Mouse (Mus musculus): ENCODE measurements around the gene Hemk1. TPM values are rescaled to one million over a fixed set of nuclear protein-coding genes. Genes with fewer than 3 reads are reported as not detected.
A peak's percentile ranks its signal among the peaks of the same experiment; 100 is the strongest.

The Hemk1 gene
- polyA plus RNA-seq, 1 experiment from 2014 or later: 12.4 TPM

DNA sequence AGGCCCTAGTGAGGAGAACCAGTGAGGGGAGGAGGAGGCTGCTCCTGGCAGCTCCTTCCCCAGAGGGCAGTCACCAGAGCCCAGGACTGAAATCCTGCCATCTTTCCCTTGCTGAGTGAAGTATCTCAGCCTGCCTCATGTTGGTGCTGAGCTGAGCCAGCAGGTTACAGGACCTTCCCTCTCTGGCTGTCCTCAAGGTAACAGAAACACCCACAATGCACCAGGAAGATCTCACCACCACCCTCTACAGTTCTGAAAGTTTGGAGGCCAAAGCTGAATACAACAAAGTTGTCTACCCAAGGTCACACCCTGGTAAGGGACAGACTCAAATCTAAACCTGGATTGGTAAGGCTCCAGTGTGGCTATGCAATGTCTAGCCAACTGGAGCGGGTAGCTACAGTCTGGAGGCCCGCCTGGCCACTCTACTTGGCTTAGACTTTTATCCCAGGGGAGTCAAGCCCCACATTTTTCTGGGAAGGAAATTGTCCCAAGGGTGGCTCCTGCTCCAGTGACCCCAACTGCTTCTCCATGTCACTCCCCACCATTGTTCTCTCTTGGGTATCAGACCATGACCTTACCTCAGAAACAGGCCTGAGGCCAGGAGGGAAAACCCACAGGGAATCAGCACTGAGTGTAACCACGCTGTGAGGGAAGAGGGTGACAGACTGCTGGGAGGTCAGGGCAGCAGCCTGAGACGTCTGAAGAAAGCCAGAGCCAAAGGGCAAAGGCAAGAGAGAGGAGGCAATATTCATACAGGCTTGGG lies 13.2 kb downstream of the Hemk1 start:
- WGBS: 51% methylated on average over 4 of the region's 4 CpGs
- no peak overlapping the region for H3K9ac ChIP-seq

DNA sequence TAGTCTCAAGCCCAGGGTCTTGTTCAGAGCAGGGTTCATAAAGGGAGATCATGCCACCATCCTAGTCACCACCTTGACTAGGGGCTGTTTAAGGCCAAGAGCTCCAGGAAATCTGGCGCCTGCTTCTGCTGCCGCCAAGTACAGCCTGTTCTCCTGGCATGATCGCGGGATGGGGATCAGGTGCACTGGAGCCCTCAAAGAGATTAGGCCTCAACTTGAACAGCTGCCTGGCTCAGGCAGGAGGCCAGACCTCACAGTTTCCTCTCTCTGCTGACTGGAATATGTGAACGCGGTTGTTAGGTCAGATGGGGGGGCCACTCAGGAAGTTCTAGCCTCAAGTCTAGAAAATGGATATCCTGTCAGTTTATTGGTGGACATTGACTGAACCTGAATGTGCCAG lies 14.6 kb downstream of the Hemk1 start:
- no peak overlapping the region for H3K9ac ChIP-seq
- no peaks in the 10 kb centered on the region for H3K27me3 ChIP-seq
- H3K4me2 ChIP-seq (replicated peaks): no peak overlapping the region
- no peaks in the 10 kb centered on the region for H3K4me1 ChIP-seq
- H3K9me3 ChIP-seq: no peaks in the 10 kb centered on the region
- 79% methylated on average over 6 of the region's 6 CpGs for WGBS
- no peak overlapping the region for H3K4me3 ChIP-seq
- ATAC-seq (ENCODE audit: insufficient number of reproducible peaks, insufficient read depth, low FRiP score, low TSS enrichment): no peak
- no peak overlapping the region for H3K27ac ChIP-seq
- H3K36me3 ChIP-seq: peaks cover 9% of the 10 kb centered on the region; the same call in 1 of the 2 replicates

More for the DNA sequence above, 13.2 kb downstream of the Hemk1 start:
- Histone ChIP-seq H3K4me2 (replicated peaks) (no peak overlapping the region), H3K4me1 (no peaks in the 10 kb centered on the region), H3K27me3 (no peaks in the 10 kb centered on the region), H3K9me3 (no peaks in the 10 kb centered on the region), H3K4me3 (no peak overlapping the region), H3K36me3 (peaks cover 13% of the 10 kb centered on the region; the same call in 1 of the 2 replicates), H3K27ac (no peak overlapping the region)
- ATAC-seq (ENCODE audit: insufficient number of reproducible peaks, insufficient read depth, low FRiP score, low TSS enrichment): no peak

DNA sequence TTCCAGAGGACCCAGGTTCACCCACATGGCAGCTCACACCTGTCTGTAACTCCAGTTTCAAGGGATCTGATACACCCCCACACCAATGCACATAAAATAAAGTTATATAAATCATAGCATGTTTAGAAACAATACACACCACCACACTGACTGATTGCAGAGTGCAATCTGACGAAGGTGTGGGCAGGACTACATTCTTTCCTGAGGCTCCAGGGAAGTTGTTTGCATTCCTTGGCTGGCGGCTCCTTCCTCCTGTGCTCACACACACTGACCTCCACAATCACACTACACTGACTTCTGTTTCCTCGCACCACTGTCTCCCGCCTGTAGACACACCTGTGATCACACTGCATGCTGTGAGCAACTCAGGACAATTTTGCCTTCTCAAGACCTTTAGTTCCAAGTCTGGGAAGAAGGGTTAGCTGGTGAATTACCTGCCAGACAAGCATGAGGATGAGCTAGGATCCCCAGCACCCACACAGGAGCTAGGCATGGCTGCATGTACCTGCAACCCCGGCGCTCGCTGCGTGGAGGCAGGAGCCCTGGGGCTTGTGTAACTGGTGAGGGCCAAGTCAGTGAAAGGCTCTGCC lies 15.6 kb downstream of the Hemk1 start:
- Histone ChIP-seq H3K27ac (no peak overlapping the region), H3K36me3 (peaks cover 4% of the 10 kb centered on the region; the same call in 1 of the 2 replicates), H3K27me3 (no peaks in the 10 kb centered on the region), H3K4me2 (replicated peaks) (no peak overlapping the region), H3K9ac (no peak overlapping the region), H3K4me1 (no peaks in the 10 kb centered on the region), H3K9me3 (no peaks in the 10 kb centered on the region), H3K4me3 (no peak overlapping the region)
- no peak for ATAC-seq (ENCODE audit: insufficient number of reproducible peaks, insufficient read depth, low FRiP score, low TSS enrichment)
- 76% methylated on average over 8 of the region's 8 CpGs for WGBS

DNA sequence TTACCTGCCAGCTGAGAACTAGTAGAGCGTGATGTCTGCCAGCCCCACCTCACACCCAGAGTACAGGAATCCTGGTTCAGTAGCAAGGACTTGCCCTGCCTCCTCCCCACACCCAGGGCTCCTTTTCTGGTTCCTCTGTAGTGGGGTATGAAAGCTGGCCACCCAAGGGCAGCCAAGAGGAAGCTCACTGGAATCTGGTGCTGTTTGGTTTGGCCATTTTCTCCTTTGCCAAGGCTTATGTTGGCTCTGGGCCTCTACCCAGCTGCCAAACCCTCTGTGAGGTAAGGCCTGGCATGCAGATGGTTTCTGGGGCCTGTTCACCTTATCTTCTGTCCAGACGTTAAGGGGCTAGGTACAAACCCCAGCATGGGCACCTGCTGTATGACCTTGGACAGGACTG lies 22.4 kb downstream of the Hemk1 start:
- Histone ChIP-seq H3K4me2 (replicated peaks) (no peak overlapping the region), H3K4me3 (no peak overlapping the region), H3K4me1 (no peaks in the 10 kb centered on the region), H3K9ac (no peak overlapping the region), H3K36me3 (no peaks in the 10 kb centered on the region), H3K27ac (no peak overlapping the region), H3K9me3 (no peaks in the 10 kb centered on the region), H3K27me3 (no peaks in the 10 kb centered on the region)
- WGBS: 77% methylated on average over 2 of the region's 2 CpGs
- no peak for ATAC-seq (ENCODE audit: insufficient number of reproducible peaks, insufficient read depth, low FRiP score, low TSS enrichment)

DNA sequence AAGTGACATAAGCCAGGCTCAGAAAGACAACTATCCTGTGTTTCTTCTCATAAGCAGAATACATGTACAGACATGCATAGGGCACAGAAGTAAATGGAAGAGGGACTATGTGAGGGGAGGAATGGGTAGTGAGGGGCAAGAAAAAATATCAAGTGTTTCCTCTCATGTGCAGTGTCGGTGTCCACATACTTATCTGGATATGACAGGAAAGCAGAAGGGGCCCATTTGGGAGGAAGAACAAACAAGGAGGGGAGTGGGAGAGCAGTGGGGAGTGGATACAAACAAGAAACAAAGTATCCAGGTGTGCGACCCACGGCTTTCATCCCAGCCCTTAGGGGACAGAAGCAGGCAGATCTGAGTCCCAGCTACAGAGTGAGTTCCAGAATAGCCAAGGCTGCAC lies 24.2 kb downstream of the Hemk1 start:
- H3K4me3 ChIP-seq: no peak overlapping the region
- H3K27ac ChIP-seq: no peak overlapping the region
- no peaks in the 10 kb centered on the region for H3K36me3 ChIP-seq
- H3K9ac ChIP-seq: no peak overlapping the region
- no peak for ATAC-seq (ENCODE audit: insufficient number of reproducible peaks, insufficient read depth, low FRiP score, low TSS enrichment)
- no peaks in the 10 kb centered on the region for H3K27me3 ChIP-seq
- WGBS: 86% methylated on average over 3 of the region's 3 CpGs
- H3K4me2 ChIP-seq (replicated peaks): no peak overlapping the region
- H3K9me3 ChIP-seq: no peaks in the 10 kb centered on the region
- no peaks in the 10 kb centered on the region for H3K4me1 ChIP-seq

- WGBS: 65% methylated on average over 10 of the region's 10 CpGs
- ATAC-seq (ENCODE audit: insufficient number of reproducible peaks, insufficient read depth, low FRiP score, low TSS enrichment): no peak
- H3K4me2 ChIP-seq (replicated peaks): no peak overlapping the region
These were observed 25.2 kb downstream of the Hemk1 start for GRCm38 (mm10) chr9:107312811-107313584.

GRCm38 (mm10) chr9:107309600-107309999 lies 28.6 kb downstream of the Hemk1 start:
- Histone ChIP-seq H3K4me3 (no peak overlapping the region), H3K4me1 (peaks cover 8% of the 10 kb centered on the region; the same call in 1 of the 2 replicates), H3K9me3 (no peaks in the 10 kb centered on the region), H3K4me2 (replicated peaks) (no peak overlapping the region), H3K9ac (no peak overlapping the region), H3K27me3 (no peaks in the 10 kb centered on the region), H3K36me3 (no peaks in the 10 kb centered on the region), H3K27ac (no peak overlapping the region)
- no peak for ATAC-seq (ENCODE audit: insufficient number of reproducible peaks, insufficient read depth, low FRiP score, low TSS enrichment)
- 74% methylated on average over 5 of the region's 5 CpGs for WGBS

More at GRCm38 (mm10) chr9:107312811-107313584, 25.2 kb downstream of the Hemk1 start:
- H3K9ac ChIP-seq: no peak overlapping the region
- H3K36me3 ChIP-seq: no peaks in the 10 kb centered on the region
- H3K27ac ChIP-seq: no peak overlapping the region
- H3K4me1 ChIP-seq: no peaks in the 10 kb centered on the region
- H3K4me3 ChIP-seq: no peak overlapping the region
- no peaks in the 10 kb centered on the region for H3K9me3 ChIP-seq
- H3K27me3 ChIP-seq: no peaks in the 10 kb centered on the region

- no peak overlapping the region for H3K27ac ChIP-seq
- no peak overlapping the region for H3K4me2 ChIP-seq (replicated peaks)
- H3K9me3 ChIP-seq: no peaks in the 10 kb centered on the region
- 73% methylated on average over 9 of the region's 9 CpGs for WGBS
- H3K4me1 ChIP-seq: peaks cover 8% of the 10 kb centered on the region; the same call in 1 of the 2 replicates
- ATAC-seq (ENCODE audit: insufficient number of reproducible peaks, insufficient read depth, low FRiP score, low TSS enrichment): no peak
- H3K27me3 ChIP-seq: no peaks in the 10 kb centered on the region
- no peak overlapping the region for H3K4me3 ChIP-seq
- H3K9ac ChIP-seq: no peak overlapping the region
- H3K36me3 ChIP-seq: no peaks in the 10 kb centered on the region
These were observed 29.0 kb downstream of the Hemk1 start for GRCm38 (mm10) chr9:107309171-107309570.

- WGBS: 92% methylated on average over 9 of the region's 9 CpGs
- H3K4me1 ChIP-seq: peaks cover 8% of the 10 kb centered on the region; the same call in 1 of the 2 replicates
- no peaks in the 10 kb centered on the region for H3K27me3 ChIP-seq
- no peaks in the 10 kb centered on the region for H3K9me3 ChIP-seq
- H3K36me3 ChIP-seq: no peaks in the 10 kb centered on the region
- no peak overlapping the region for H3K4me3 ChIP-seq
- ATAC-seq (ENCODE audit: insufficient number of reproducible peaks, insufficient read depth, low FRiP score, low TSS enrichment): no peak
- no peak overlapping the region for H3K9ac ChIP-seq
- H3K4me2 ChIP-seq (replicated peaks): no peak overlapping the region
- H3K27ac ChIP-seq: no peak overlapping the region
These were observed 29.7 kb downstream of the Hemk1 start for GRCm38 (mm10) chr9:107308346-107309000.

DNA sequence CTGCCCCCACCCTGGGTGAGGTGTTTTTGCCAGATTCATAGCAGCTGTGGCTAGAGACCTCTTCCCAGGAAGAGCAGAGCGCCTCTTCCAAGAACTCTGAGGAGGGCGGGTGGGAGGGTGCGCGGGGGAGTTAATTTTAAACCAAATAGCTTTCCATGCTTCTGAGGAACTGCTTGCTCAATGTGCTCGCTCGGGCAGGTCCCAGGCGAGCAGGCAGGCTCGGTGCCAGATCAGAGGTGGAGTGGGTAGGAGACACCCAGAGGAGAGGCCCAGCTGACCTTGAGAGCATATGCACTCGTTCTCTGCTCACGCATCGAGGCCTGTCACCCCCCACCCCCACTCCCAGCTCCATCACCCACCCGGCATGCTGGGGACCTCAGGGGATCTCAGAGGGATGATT lies 30.3 kb downstream of the Hemk1 start:
- 62% methylated on average over 12 of the region's 12 CpGs for WGBS
- ATAC-seq (ENCODE audit: insufficient number of reproducible peaks, insufficient read depth, low FRiP score, low TSS enrichment): no peak
- peak overlapping the region; percentile 10; the same call in 1 of the 2 replicates for H3K9ac ChIP-seq
- no peak overlapping the region for H3K27ac ChIP-seq
- peaks cover 8% of the 10 kb centered on the region; the same call in 1 of the 2 replicates for H3K4me1 ChIP-seq
- H3K4me3 ChIP-seq: no peak overlapping the region
- no peaks in the 10 kb centered on the region for H3K9me3 ChIP-seq
- no peaks in the 10 kb centered on the region for H3K27me3 ChIP-seq
- no peak overlapping the region for H3K4me2 ChIP-seq (replicated peaks)
- H3K36me3 ChIP-seq: no peaks in the 10 kb centered on the region

DNA sequence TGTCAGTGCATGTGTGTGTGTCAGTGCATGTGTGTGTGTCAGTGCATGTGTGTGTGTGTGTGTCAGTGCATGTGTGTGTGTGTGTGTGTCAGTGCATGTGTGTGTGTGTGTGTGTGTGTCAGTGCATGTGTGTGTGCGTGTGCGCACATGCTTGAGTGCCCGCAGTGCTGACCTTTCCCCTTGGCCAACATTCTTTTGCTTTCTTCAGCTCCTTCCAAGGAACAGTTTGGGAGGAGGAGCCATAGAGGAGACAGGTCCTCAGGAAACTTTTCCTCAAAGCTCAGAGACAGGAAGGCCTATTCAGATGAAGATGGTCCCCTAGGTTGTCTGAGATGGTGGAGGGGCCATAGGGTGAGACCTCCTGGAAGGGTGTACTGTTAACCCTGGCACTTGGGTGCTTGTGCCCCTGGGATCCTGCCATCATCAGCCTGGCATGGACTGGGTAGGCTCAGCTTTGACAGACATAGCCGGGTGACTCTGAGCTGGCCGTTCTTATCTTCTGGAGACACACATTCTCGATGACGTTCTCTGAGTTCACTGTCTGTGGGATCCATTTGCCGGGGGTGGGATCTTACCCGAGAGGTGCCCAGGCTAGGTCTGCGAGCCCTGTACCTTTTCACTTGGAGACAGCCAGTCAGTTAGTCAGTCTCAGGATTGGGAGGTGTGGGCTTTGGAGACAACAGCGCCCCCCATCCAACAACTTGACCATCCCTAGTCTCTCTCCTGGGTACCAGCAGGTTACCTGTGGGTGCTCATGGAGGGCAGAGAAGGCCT lies 30.9 kb downstream of the Hemk1 start:
- H3K27ac ChIP-seq: no peak overlapping the region
- no peak for ATAC-seq (ENCODE audit: insufficient number of reproducible peaks, insufficient read depth, low FRiP score, low TSS enrichment)
- WGBS: 91% methylated on average over 11 of the region's 11 CpGs

More for the DNA sequence above, 30.9 kb downstream of the Hemk1 start:
- Histone ChIP-seq H3K4me2 (replicated peaks) (no peak overlapping the region), H3K36me3 (no peaks in the 10 kb centered on the region), H3K4me1 (peaks cover 8% of the 10 kb centered on the region; the same call in 1 of the 2 replicates), H3K27me3 (no peaks in the 10 kb centered on the region), H3K4me3 (no peak overlapping the region), H3K9ac (0 out of 2 replicates have a peak overlapping the region, but pooled peaks have one; percentile 10), H3K9me3 (no peaks in the 10 kb centered on the region)
